Mouse (Mus musculus) C2C12 (cell line): ENCODE measurements around the gene Ncoa1.

Experiments
- CEBPB ChIP-seq: IDR thresholded peaks from one replicate; pipeline ENCODE4 v1.6.1; 2011; ENCODE audit warnings: low read depth, mild to moderate bottlenecking, control low read depth, moderate library complexity
- CTCF ChIP-seq: IDR thresholded peaks from one replicate; pipeline ENCODE4 v1.5.1; 2011; ENCODE audit not compliant: control insufficient read depth, insufficient read depth, insufficient read length

- TF ChIP-seq CEBPB = no peak
- no peak for TF ChIP-seq CTCF
Measured at GRCm38 (mm10) chr12:4506810-4507430, 29.9 kb upstream of the Ncoa1 start.
